Mouse (Mus musculus): ENCODE measurements around the gene Ift88.
"Not testable (repeated sequence)": the region's sequence is repeated elsewhere in the genome, so short reads cannot be mapped to it uniquely, and the experiment has no call there.

The Ift88 gene

DNA sequence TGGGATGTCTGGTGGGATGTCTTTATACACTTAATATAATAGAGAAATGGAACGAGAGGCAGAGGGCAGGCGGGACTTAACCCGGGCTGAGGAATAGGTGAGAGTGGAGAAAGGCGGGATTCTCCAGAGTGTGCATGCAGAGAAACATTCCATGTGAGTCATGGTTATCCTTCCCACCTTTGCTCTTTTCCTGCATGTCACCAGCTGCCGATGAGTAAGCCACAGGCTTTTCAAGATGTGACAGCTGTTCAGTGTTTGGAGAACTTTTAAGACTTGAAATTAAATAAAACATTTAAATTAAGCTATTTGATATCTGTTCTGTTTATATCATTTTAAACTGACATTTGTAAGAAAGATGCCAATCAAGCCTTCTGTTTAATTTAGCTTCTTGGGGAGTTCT lies 36.0 kb downstream of the Ift88 start:
- DNase-seq = no peak

GRCm38 (mm10) chr14:57460326-57460725 lies 36.5 kb downstream of the Ift88 start:
- DNase-seq = not testable (repeated sequence)

GRCm38 (mm10) chr14:57462871-57463270 lies 39.0 kb downstream of the Ift88 start:
- no peak for DNase-seq

DNA sequence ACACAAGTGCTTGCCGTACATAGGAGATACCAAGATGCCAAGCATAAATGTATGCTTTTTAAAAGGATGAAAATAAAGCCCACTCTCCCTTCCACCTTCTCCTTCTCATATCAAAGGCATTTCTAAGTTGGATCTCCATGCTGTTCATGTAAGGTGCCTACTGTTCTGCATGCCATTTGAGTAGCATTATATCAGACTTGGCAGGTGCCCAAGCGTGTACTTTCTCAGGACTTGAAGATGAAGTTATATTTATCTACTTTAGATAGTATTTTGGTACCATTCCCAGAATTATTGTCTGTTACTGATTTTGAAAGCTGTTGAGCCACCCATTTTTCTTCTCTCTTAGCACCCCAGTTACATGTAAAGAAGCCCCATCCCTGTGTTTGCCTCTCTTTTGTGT lies 51.2 kb downstream of the Ift88 start:
- no peak for DNase-seq

DNA sequence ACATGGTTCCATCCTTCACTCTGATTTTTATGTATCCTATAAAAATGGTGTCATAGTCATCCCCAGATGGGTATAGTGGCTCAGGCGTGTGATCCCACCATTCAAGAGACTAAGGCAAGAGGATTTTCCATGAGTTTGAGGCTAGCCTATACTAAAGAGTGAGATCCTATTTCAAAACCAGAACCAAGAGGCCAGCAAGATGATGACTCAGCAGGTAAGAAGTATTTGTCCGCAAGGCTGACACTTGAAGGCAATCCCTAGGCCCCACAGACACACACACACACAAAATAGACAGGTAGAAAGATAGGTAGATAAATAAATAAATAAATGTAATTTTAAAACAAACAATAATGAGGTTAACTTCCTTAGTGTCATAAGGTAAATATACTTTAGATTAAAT lies 58.4 kb downstream of the Ift88 start:
- no peak for DNase-seq

DNA sequence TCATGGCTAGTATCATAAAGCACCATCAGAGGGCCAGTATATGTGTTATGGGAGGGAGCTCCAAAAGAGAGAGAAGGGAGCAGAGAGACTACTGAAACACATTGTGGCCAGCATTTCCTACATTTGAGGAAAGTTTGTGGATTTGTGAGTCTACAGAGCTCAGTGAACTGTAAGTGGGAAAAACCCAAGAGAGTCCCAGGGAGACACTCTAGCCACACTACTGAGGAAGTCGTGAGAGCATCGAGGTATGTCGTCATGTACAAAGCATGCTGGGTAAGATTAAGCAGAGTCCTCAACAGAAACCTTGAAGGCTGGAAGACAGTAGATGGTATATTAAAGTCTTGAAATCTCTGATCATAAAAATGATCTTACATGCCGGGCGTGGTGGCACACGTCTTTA lies 60.3 kb downstream of the Ift88 start:
- no peak for DNase-seq

- no peak for DNase-seq
Measured at GRCm38 (mm10) chr14:57489696-57490095, 65.8 kb downstream of the Ift88 start.

GRCm38 (mm10) chr14:57493840-57494239 lies 70.0 kb downstream of the Ift88 start:
- no peak for DNase-seq

DNA sequence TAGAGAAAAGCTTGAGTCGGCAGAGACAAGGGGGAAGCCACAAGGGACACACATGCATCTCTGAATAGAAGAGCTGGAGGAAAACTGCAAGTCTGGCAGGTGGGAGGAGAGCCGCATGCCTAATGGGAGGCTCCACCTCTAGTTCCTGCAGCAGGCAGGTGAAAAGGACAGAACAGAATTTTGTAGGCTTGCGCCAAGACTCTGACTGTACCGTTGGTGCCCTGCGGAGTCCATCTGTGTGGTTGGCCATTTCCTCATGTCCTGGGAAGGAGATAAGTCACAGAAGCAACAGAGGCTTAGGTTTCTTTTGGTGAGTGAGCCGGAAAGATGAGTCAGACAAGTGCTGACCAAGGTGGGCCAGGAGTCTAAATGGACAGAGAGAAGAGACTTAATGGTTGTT lies 79.9 kb downstream of the Ift88 start:
- DNase-seq = no peak

- DNase-seq = no peak
Measured at GRCm38 (mm10) chr14:57509554-57509953, 85.7 kb downstream of the Ift88 start.

DNA sequence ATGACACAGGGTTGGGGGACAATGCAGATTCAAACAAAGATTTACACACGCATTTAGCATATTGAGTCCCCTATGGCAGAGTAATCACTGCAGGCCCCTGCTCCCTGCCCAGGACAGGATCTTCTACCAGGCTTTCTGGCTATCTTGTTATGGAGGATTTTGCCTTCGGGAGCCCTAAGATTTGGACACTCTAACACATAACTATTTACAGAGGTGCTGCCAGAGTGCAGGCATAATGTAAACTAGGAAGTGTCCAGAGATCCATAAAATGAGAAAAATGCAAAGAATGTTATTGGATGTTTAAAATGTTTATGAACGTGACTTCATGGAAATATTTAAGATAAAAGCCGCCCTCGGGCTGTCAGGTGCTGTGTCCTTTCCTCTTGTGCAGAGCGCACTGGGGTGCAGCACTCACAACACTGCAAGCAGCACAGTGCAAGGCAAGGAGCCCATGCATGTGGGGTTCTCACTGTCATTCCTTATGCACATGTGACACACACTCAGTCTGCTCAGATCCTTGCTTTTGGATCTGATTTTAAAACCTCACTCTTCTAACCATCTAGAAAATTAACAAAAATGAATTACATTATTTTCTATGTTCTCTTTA lies 91.4 kb downstream of the Ift88 start:
- peak; percentile 78 for DNase-seq

DNA sequence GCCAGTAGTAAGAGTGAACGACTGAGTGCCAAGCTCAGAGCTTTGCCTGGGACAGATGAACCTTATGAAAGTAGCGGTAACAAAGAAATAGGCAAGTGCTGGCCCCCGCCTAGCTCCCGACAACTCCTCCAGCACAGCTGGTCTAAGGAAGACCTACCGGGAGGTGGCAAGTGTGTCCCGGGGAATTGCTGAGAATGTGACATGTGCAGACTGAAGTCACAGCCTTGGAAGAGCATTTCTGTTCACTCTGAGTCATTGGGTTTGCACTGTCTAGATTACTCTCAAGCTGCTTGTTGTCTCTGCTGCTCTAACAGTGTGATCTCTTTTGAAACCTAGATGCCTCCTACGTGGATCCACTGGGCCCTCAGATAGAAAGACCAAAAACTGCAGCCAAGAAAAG lies 93.1 kb downstream of the Ift88 start:
- DNase-seq = no peak

- no peak for DNase-seq
Measured at GRCm38 (mm10) chr14:57523762-57524161, 99.9 kb downstream of the Ift88 start.

DNA sequence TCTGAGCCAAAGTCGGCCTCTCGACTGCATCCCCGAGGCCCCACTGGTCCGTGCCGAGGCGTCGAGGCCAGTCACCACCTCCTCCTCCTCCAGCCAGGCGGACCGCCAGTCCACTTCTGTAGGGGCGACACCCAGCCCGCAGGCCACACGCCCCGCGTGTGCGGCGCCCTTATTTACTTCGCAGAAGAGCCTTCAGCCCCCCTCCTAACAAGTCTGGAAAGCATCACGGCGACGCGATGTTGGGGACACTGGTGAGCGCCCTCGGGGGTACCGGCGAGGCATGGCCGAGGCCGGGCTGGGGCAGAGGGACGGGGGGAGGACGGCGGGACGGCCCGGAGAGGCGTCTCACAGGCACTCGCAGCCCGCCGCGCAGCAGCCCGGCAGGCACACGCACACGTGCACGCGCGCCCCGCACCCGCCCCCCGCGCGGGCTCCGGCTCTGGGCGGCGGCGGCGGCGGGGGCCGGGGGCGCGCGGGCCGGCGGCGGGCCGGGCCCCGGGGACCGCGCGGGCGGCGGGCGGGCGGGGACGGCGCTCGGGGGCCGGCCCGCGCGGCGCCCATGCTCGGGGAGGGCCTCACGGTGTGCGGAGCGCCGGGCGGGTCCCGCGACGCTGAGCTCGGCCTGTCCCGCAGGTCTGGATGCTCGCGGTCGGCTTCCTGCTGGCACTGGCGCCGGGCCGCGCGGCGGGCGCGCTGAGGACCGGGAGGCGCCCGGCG lies 101.0 kb downstream of the Ift88 start, which contains the start of gene Il17d:
Il17d (plus strand) TSS at position 107 of the 717 bp plus-strand sequence.
- peak; percentile 96 for DNase-seq

GRCm38 (mm10) chr14:57525388-57526049 lies 101.7 kb downstream of the Ift88 start:
- DNase-seq = peak; percentile 97

DNA sequence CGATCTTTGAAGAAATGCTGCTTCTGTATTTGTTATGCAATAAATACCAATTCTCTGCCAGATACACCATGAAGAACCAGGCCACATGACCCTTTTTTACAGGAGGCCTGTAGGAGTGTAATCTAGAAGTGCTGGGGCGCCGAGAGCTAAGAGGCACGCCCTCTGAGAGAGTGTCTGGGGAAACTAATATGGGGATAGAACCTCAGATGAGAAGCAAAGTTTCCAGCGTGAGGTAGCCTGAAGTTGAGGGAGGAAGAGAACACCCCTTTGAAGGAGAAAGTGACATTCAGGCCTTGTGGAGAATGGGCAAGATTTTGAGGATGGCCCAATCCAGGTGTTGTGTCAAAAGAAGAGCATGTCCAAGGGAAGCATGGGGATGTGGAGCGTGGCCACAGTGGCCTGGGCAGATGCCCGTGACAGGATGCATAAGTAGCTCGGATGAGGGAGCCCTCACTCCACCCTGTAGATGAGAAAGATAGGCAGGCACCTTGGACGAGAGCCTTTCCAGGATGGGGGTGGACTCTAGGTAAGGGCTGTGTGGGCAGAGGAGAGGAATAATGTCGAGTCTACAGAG lies 102.3 kb downstream of the Ift88 start:
- DNase-seq = peak; percentile 93

DNA sequence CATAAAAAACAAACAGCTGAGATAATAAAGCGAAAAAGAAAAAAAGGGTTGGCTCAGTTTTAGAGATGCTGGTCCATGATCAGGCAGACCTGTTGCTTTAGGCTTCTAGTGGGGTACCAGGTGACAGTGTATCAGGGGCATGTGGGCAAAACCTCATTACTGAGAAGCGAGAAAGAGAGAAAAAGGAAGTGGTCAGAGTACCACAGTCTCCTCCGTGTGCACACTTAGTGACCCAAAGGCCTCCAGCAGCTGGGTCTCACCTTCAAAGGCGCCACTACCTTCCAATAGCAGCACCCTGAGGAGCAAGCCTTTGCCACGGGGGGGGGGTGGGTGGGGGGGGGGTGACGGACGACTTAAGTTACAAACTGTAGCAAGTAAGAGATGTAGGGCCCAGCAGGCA lies 103.3 kb downstream of the Ift88 start:
- DNase-seq = no peak

- DNase-seq = peak; percentile 92
Measured at GRCm38 (mm10) chr14:57527598-57527997, 103.7 kb downstream of the Ift88 start.

DNA sequence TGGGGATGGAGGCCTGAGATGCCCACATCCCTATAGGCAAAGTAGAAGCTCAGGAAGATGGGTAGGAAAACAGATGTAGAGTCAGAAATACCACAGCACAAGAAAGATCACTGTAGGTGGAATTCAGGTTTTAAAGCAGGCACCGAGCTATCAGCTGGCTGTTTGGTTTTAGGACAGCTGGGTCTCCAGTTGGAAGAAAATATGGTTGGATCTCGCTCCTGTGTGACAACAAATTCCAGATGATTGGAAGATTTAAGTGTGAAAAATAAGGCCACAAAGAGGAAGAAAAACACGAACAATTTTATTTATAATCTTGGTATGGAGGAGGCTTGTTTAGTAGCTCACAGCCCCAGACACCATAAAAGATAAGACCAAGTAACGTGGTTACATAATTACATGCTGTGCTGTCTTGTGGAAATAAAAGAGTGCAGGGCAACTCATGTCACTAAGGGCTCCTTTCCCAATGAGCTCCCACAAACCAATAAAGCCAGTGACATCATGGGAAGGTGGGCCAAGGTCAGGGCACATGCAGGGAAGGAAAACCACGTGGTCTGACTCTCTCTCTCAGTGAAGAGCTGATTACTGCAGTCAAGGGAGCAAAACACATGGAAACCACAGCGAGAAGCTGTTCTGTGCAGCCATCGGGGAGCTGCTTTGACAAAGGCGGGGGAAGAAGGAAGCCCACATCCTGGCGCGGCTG lies 105.4 kb downstream of the Ift88 start:
- DNase-seq = peak; percentile 98

DNA sequence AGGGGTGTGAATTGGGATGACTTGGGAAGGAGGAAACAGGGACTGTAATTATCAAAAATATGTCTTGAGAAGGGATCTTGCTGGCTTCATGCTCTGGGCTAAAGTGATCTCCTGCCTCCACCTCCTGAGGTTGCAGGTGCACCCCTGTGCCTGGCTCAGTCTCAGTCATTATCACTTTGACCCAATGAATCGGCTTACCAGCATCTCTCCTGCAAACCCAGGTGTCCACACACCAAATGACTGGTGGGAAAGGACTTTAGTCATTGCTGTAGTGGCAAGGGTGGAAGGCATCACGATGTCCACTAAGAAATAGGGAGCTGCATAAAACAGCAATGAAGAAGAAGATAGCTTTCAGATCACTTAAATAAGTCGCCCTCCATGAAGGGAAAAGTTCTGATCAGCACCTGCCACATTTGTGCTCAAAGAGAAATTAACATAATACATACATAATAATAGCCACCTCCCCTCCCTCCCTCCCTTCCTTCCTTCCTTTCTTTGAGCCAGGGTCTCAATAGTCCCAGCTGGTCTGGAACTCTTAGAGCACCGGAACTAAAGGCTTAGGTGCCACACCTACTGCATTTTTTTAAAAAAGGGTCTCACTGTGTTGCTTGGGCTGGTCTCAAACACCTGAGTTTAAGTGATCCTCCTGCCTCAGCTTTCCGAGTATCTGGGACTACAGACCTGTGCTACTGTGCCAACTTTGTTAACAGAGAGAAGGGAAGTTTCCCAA lies 106.1 kb downstream of the Ift88 start:
- no peak for DNase-seq

- no peak for DNase-seq
Measured at GRCm38 (mm10) chr14:57532577-57532976, 108.7 kb downstream of the Ift88 start.

GRCm38 (mm10) chr14:57533214-57533613 lies 109.4 kb downstream of the Ift88 start:
- peak; percentile 93 for DNase-seq
